ENCODE assay signal across 14 mouse cellular contexts in the genomic region with DNA sequence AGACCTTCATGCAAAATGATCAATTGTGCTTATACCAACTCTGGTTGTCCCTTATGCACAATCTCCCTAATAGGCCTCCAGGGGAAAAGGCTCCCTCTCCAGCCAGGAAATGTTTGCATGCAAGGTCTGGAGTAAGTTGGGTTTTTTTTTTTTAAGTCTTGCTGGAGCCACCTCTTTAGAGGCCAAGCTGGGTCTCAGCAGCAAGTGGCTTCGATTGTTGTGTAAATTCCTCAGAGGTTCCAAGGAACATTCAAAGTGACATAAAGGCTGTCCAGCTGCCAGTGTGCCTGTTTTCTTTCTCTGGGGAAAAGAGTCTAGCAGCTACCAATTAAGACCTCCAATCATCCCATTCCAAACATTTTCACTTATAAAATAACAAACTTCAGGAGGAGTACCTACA.
"Had no signal": no experiment of that assay in that cellular context is flagged by ENCODE, and none has a peak within 500 bp of the region (broad histone marks: within the 10 kb centered on the region; RNA-seq: fewer than 3 reads in every experiment).

No protein-coding gene starts in this region.

- H3K4me2 ChIP-seq: liver, embryonic 11.5 days; liver, embryonic 15.5 days; midbrain, embryonic 13.5 days; neural tube, embryonic 12.5 days had no signal

- H3K27ac ChIP-seq: left cerebral cortex, adult 2 months; limb, embryonic 10.5 days; liver, embryonic 15.5 days; midbrain, embryonic 13.5 days; neural tube, embryonic 12.5 days had no signal

- H3K27me3 ChIP-seq: liver, embryonic 15.5 days; midbrain, embryonic 13.5 days; neural tube, embryonic 12.5 days had no signal

- H3K9me3 ChIP-seq: limb, embryonic 10.5 days; liver, embryonic 15.5 days; megakaryocyte, embryonic 14.5 days; midbrain, embryonic 13.5 days; neural tube, embryonic 12.5 days had no signal

- ATAC-seq: intestine, embryonic 16.5 days; midbrain, embryonic 13.5 days had no signal

- DNase-seq: kidney, adult 2 months; kidney, postnatal 25 days; right cerebral cortex, postnatal 4 days; spleen, adult 18-20 months; thymus, adult 2 months; thymus, postnatal 25 days had no signal

- H3K4me1 ChIP-seq: liver, embryonic 15.5 days; megakaryocyte, embryonic 14.5 days; neural tube, embryonic 12.5 days had no signal

- H3K36me3 ChIP-seq: limb, embryonic 10.5 days; liver, embryonic 15.5 days; midbrain, embryonic 13.5 days; neural tube, embryonic 12.5 days had no signal

- H3K4me3 ChIP-seq: left cerebral cortex, adult 2 months; limb, embryonic 10.5 days; liver, embryonic 15.5 days; megakaryocyte, embryonic 14.5 days; midbrain, embryonic 13.5 days; neural tube, embryonic 12.5 days had no signal

- H3K9ac ChIP-seq: liver, embryonic 15.5 days; midbrain, embryonic 13.5 days; neural tube, embryonic 12.5 days had no signal
